Mouse (Mus musculus): ENCODE data around the gene Ide. TPM values are rescaled to one million over a fixed set of nuclear protein-coding genes. Genes with fewer than 3 reads are reported as not detected.

Ide gene
- total and polyA plus RNA-seq, 3 experiments, result 32.6 to 87.5 (median 76.8) TPM

- Histone ChIP-seq H3K4me1 (ENCODE audit: control insufficient read depth in 1 of 2, insufficient read depth in 2 of 2, low read length in 2 of 2) (no peaks in the 10 kb centered on the region), H3K27me3 (ENCODE audit: control insufficient read depth in 1 of 2, insufficient read depth in 2 of 2, low read length in 2 of 2) (no peaks in the 10 kb centered on the region), H3K79me2 (ENCODE audit: control insufficient read depth, insufficient read depth, low read length, poor library complexity) (peaks cover 24% of the 10 kb centered on the region), H3K36me3 (ENCODE audit: control insufficient read depth in 1 of 2, insufficient read depth in 2 of 2, low read length in 2 of 2) (peaks cover 0 to 10% of the 10 kb centered on the region in 2 experiments; a peak in 2 of 4 replicates), H3K27ac (ENCODE audit: control insufficient read depth, low read depth, low read length) (no peak overlapping the region), H3K9me3 (replicated peaks; ENCODE audit: insufficient read depth, low read length) (no peaks in the 10 kb centered on the region), H3K4me3 (ENCODE audit: control insufficient read depth in 1 of 2, insufficient read depth in 1 of 2, low read depth in 2 of 2, low read length in 2 of 2) (no peak overlapping the region), H3K9ac (ENCODE audit: control insufficient read depth, low read depth, low read length, poor library complexity, severe bottlenecking) (no peak overlapping the region)
- DNase-seq (ENCODE audit: low read depth, low spot score), result no peak
- TF ChIP-seq MYC (IDR thresholded peaks at IDR 0.05; ENCODE audit: low read depth, low read length), result no peak
These were observed 15.7 kb upstream of the Ide start for GRCm38 (mm10) chr19:37353331-37353730.

- TF ChIP-seq EP300 (IDR thresholded peaks at IDR 0.05; ENCODE audit: low read depth in 1 of 2, low read length in 2 of 2) (no peak), ELF1 (IDR thresholded peaks at IDR 0.05; ENCODE audit: low read depth, low read length) (no peak), BHLHE40 (IDR thresholded peaks at IDR 0.05; ENCODE audit: borderline replicate concordance, low read depth, low read length) (no peak), TCF12 (IDR thresholded peaks at IDR 0.05; ENCODE audit: low read depth, low read length) (no peak)
- H3K4me3 ChIP-seq (ENCODE audit: control insufficient read depth in 1 of 2, insufficient read depth in 1 of 2, low read depth in 2 of 2, low read length in 2 of 2), result no peak overlapping the region
- H3K27me3 ChIP-seq (ENCODE audit: control insufficient read depth in 1 of 2, insufficient read depth in 2 of 2, low read length in 2 of 2), result no peaks in the 10 kb centered on the region
- no peaks in the 10 kb centered on the region for H3K4me1 ChIP-seq (ENCODE audit: control insufficient read depth in 1 of 2, insufficient read depth in 2 of 2, low read length in 2 of 2)
- H3K9me3 ChIP-seq (replicated peaks; ENCODE audit: insufficient read depth, low read length), result no peaks in the 10 kb centered on the region
- no peak overlapping the region for H3K9ac ChIP-seq (ENCODE audit: control insufficient read depth, low read depth, low read length, poor library complexity, severe bottlenecking)
- peaks cover 24% of the 10 kb centered on the region for H3K79me2 ChIP-seq (ENCODE audit: control insufficient read depth, insufficient read depth, low read length, poor library complexity)
- H3K36me3 ChIP-seq (ENCODE audit: control insufficient read depth in 1 of 2, insufficient read depth in 2 of 2, low read length in 2 of 2), result peaks cover 0 to 10% of the 10 kb centered on the region in 2 experiments; a peak in 2 of 4 replicates
- no peak overlapping the region for H3K27ac ChIP-seq (ENCODE audit: control insufficient read depth, low read depth, low read length)
- no peak for DNase-seq (ENCODE audit: low read depth, low spot score)
These were observed 15.1 kb upstream of the Ide start for GRCm38 (mm10) chr19:37352756-37353155.

GRCm38 (mm10) chr19:37348952-37349351 is 11.3 kb upstream of the Ide start:
- Histone ChIP-seq H3K27me3 (ENCODE audit: control insufficient read depth in 1 of 2, insufficient read depth in 2 of 2, low read length in 2 of 2) (no peaks in the 10 kb centered on the region), H3K9me3 (replicated peaks; ENCODE audit: insufficient read depth, low read length) (no peaks in the 10 kb centered on the region)

GRCm38 (mm10) chr19:37348331-37348730 is 10.7 kb upstream of the Ide start:
- Histone ChIP-seq H3K4me1 (ENCODE audit: control insufficient read depth in 1 of 2, insufficient read depth in 2 of 2, low read length in 2 of 2) (peaks cover 3 to 4% of the 10 kb centered on the region in 2 experiments; a peak in 3 of 4 replicates), H3K9me3 (replicated peaks; ENCODE audit: insufficient read depth, low read length) (no peaks in the 10 kb centered on the region)

More at GRCm38 (mm10) chr19:37348952-37349351, 11.3 kb upstream of the Ide start:
- H3K4me3 ChIP-seq (ENCODE audit: control insufficient read depth in 1 of 2, insufficient read depth in 1 of 2, low read depth in 2 of 2, low read length in 2 of 2), result no peak overlapping the region
- DNase-seq (ENCODE audit: low read depth, low spot score), result no peak
- no peak overlapping the region for H3K27ac ChIP-seq (ENCODE audit: control insufficient read depth, low read depth, low read length)
- peaks cover 3 to 4% of the 10 kb centered on the region in 2 experiments; a peak in 3 of 4 replicates for H3K4me1 ChIP-seq (ENCODE audit: control insufficient read depth in 1 of 2, insufficient read depth in 2 of 2, low read length in 2 of 2)
- H3K9ac ChIP-seq (ENCODE audit: control insufficient read depth, low read depth, low read length, poor library complexity, severe bottlenecking), result no peak overlapping the region
- peaks cover 28% of the 10 kb centered on the region for H3K79me2 ChIP-seq (ENCODE audit: control insufficient read depth, insufficient read depth, low read length, poor library complexity)
- TF ChIP-seq GABPA (IDR thresholded peaks at IDR 0.05; ENCODE audit: low read depth, low read length), result no peak
- no peak for TF ChIP-seq USF2 (IDR thresholded peaks at IDR 0.05; ENCODE audit: borderline replicate concordance in 1 of 2, insufficient read depth in 1 of 2, low read depth in 1 of 2, low read length in 2 of 2)
- TF ChIP-seq RAD21 (IDR thresholded peaks at IDR 0.05; ENCODE audit: low read depth, low read length), result no peak
- no peak for TF ChIP-seq GATA1 (IDR thresholded peaks at IDR 0.05; ENCODE audit: low read depth, low read length)
- no peak for TF ChIP-seq RCOR1 (IDR thresholded peaks at IDR 0.05; ENCODE audit: low read depth, low read length)
- H3K36me3 ChIP-seq (ENCODE audit: control insufficient read depth in 1 of 2, insufficient read depth in 2 of 2, low read length in 2 of 2), result peaks cover 4 to 10% of the 10 kb centered on the region in 2 experiments; a peak in 3 of 4 replicates

More at GRCm38 (mm10) chr19:37348331-37348730, 10.7 kb upstream of the Ide start:
- no peaks in the 10 kb centered on the region for H3K27me3 ChIP-seq (ENCODE audit: control insufficient read depth in 1 of 2, insufficient read depth in 2 of 2, low read length in 2 of 2)
- no peak overlapping the region for H3K4me3 ChIP-seq (ENCODE audit: control insufficient read depth in 1 of 2, insufficient read depth in 1 of 2, low read depth in 2 of 2, low read length in 2 of 2)
- peaks cover 4 to 12% of the 10 kb centered on the region in 2 experiments; a peak in 3 of 4 replicates for H3K36me3 ChIP-seq (ENCODE audit: control insufficient read depth in 1 of 2, insufficient read depth in 2 of 2, low read length in 2 of 2)
- TF ChIP-seq CTCF (IDR thresholded peaks at IDR 0.05 in 2 of 3, conservative IDR thresholded peaks at IDR 0.05 in 1 of 3; ENCODE audit: control insufficient read depth in 1 of 3, insufficient read depth in 1 of 3, low read depth in 2 of 3, low read length in 3 of 3, poor library complexity in 1 of 3, severe bottlenecking in 1 of 3) (no peak), USF1 (IDR thresholded peaks at IDR 0.05; ENCODE audit: low read depth, low read length) (no peak), GATA1 (IDR thresholded peaks at IDR 0.05; ENCODE audit: low read depth, low read length) (no peak), POLR2AphosphoS2 (IDR thresholded peaks at IDR 0.05; ENCODE audit: low read length) (no peak), ZMIZ1 (IDR thresholded peaks at IDR 0.05; ENCODE audit: low read depth, low read length) (no peak), CHD1 (IDR thresholded peaks at IDR 0.05; ENCODE audit: low read depth, low read length) (no peak), RAD21 (IDR thresholded peaks at IDR 0.05; ENCODE audit: low read depth, low read length) (no peak), MYC (IDR thresholded peaks at IDR 0.05; ENCODE audit: low read depth, low read length) (no peak), ZC3H11A (IDR thresholded peaks at IDR 0.05; ENCODE audit: low read depth, low read length) (no peak), BHLHE40 (IDR thresholded peaks at IDR 0.05; ENCODE audit: borderline replicate concordance, low read depth, low read length) (no peak), MYB (IDR thresholded peaks at IDR 0.05; ENCODE audit: low read depth, low read length) (no peak), CHD2 (IDR thresholded peaks at IDR 0.05; ENCODE audit: low read length) (no peak), ZNF384 (IDR thresholded peaks at IDR 0.05; ENCODE audit: low read depth, low read length) (no peak), EP300 (IDR thresholded peaks at IDR 0.05; ENCODE audit: low read depth in 1 of 2, low read length in 2 of 2) (no peak), POLR2A (IDR thresholded peaks at IDR 0.05; ENCODE audit: control insufficient read depth in 1 of 2, insufficient read depth in 1 of 2, low read depth in 1 of 2, low read length in 2 of 2, poor library complexity in 1 of 2) (no peak), POLR2AphosphoS5 (IDR thresholded peaks at IDR 0.05; ENCODE audit: borderline replicate concordance, low read depth, low read length) (no peak)
- no peak overlapping the region for H3K27ac ChIP-seq (ENCODE audit: control insufficient read depth, low read depth, low read length)
- H3K79me2 ChIP-seq (ENCODE audit: control insufficient read depth, insufficient read depth, low read length, poor library complexity), result peaks cover 30% of the 10 kb centered on the region
- H3K9ac ChIP-seq (ENCODE audit: control insufficient read depth, low read depth, low read length, poor library complexity, severe bottlenecking), result no peak overlapping the region
- DNase-seq (ENCODE audit: low read depth, low spot score), result no peak
